Mouse (Mus musculus) intestine, postnatal 0 days (tissue): ENCODE data around the gene Gtf2ird1. TPM values are rescaled to one million over a fixed set of nuclear protein-coding genes. Genes with fewer than 3 reads are reported as not detected.

Experiments
- ATAC-seq: fragments of 200-750 bp; cut with Nextera tagmentation; 2 replicates; pipeline ENCODE4 v1.8.0; 2017; ENCODE audit warnings: mild to moderate bottlenecking, moderate TSS enrichment, moderate library complexity
- H3K27ac ChIP-seq: fragments of 300-500 bp; sonication (generic); 2 replicates; pipeline ENCODE4 v1.5.1; 2014; ENCODE audit warnings: mild to moderate bottlenecking, low read depth, low read length, moderate library complexity
- H3K27me3 ChIP-seq: fragments of 300-500 bp; sonication (generic); replicated peaks from 2 replicates; pipeline ENCODE4 v1.6.1; 2014; ENCODE audit warnings: low read length, mixed read lengths; ENCODE audit not compliant: control insufficient read depth, insufficient read depth
- H3K36me3 ChIP-seq: fragments of 300-500 bp; sonication (generic); 2 replicates; pipeline ENCODE4 v1.6.1; 2014; ENCODE audit warnings: mild to moderate bottlenecking, moderate library complexity; ENCODE audit not compliant: control insufficient read depth, insufficient read depth
- H3K4me1 ChIP-seq: fragments of 300-500 bp; sonication (generic); replicated peaks from 2 replicates; pipeline ENCODE4 v1.6.1; 2014; ENCODE audit warnings: antibody characterized with exemption, low read length, mixed read lengths; ENCODE audit not compliant: control insufficient read depth, insufficient read depth
- H3K4me2 ChIP-seq: fragments of 300-500 bp; sonication (generic); replicated peaks from 2 replicates; pipeline ENCODE4 v1.6.1; 2014; ENCODE audit warnings: low read depth, mild to moderate bottlenecking, moderate library complexity
- H3K4me3 ChIP-seq: fragments of 300-500 bp; sonication (generic); 2 replicates; pipeline ENCODE4 v1.5.1; 2014; ENCODE audit warnings: low read depth, low read length
- H3K9ac ChIP-seq: fragments of 300-500 bp; sonication (generic); 2 replicates; pipeline ENCODE4 v1.6.1; 2014; ENCODE audit warnings: mild to moderate bottlenecking, low read depth, low read length
- H3K9me3 ChIP-seq: fragments of 300-500 bp; sonication (generic); 2 replicates; pipeline ENCODE4 v1.6.1; 2016; ENCODE audit warnings: mixed run types; ENCODE audit not compliant: control insufficient read depth
- CTCF ChIP-seq: sonication (generic); IDR thresholded peaks from 2 replicates; pipeline ENCODE4 v1.5.1; 2016; ENCODE audit warnings: low read depth, mild to moderate bottlenecking, control low read depth, antibody characterized with exemption, moderate library complexity
- WGBS: fragments of 180-500 bp; shearing (Covaris S2); extraction: QIAGEN DNeasy Blood & Tissue Kit; methylation state at CpG from one replicate; pipeline ENCODE4 v1.1.7; 2014; 5-methylcytosine and 5-hydroxymethylcytosine counted together
- polyA plus RNA-seq: library from polyadenylated mRNA; unstranded; fragments of >200 nt; fragmentation: Nextera tagmentation; extraction: Ambion mirVana; gene quantifications from 2 replicates; pipeline ENCODE4 v1.2.1, GENCODE M21; 2015

Gtf2ird1 gene
- polyA plus RNA-seq, 1 experiment from 2014 or later: 46.8 TPM

DNA sequence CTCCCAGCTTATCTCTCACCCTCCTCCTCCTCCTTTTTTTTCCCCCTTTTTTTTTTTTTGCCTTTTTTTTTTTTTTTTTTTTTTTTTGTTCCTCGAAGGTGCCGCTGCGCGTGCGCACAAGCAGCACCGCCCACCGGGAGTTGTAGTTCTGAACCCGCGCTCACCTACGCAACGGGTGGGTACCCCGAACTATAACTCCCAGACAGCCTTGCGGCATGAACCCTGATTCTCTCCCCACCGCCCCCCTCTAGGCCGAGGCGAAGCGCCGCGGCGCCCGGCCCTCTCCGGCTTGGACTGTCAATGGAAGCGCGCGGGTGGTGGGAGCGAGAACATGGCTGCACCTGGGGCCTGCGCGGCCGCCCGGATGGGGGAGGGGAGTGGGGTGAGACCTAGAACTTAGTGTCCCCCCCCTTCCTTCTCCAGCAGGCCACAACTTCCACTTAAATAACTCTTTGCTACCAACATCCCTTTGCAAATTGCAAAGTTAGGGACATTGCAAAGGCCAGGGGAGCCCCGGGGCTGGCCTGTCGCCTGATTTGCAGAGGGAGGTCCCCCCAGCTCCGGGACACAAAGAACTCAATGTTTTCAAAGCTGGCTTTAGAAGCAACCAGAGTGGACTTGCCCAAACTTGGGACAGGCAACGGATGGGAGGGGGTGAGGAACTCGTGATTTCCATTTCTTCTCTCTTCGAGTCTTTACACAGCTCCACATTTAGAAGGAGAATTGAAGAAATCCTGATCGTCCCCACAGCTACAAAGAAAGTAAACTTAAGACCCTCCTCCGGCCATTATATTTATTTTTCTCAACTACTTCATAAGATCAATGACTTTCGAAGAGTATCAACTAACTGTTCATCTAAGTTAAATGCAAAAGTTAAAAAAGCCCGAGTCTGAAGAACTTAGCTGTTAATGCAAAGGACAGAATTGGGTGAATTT lies 141.6 kb downstream of the Gtf2ird1 start, which contains the start of gene Gtf2i:
Gene Gtf2i, minus strand, starts transcription at position 73 of the 935 bp plus-strand sequence.
- H3K4me2 ChIP-seq: peak within 1 kb of the TSS; percentile 77
- peak within 1 kb of the TSS; percentile 99 for H3K27ac ChIP-seq
- peak within 1 kb of the TSS; percentile 86 for H3K4me3 ChIP-seq
- TF ChIP-seq CTCF: no peak
- H3K27me3 ChIP-seq: no peaks in the 10 kb centered on the region
- H3K4me1 ChIP-seq: no peaks in the 10 kb centered on the region; the same call in 1 of the 2 replicates
- WGBS: under 1% methylated on average over 35 of the region's 40 CpGs
- ATAC-seq: peak; percentile 86
- no peaks in the 10 kb centered on the region for H3K9me3 ChIP-seq
- H3K36me3 ChIP-seq: no peaks in the 10 kb centered on the region; the same call in 1 of the 2 replicates
- H3K9ac ChIP-seq: peak within 1 kb of the TSS; percentile 98

DNA sequence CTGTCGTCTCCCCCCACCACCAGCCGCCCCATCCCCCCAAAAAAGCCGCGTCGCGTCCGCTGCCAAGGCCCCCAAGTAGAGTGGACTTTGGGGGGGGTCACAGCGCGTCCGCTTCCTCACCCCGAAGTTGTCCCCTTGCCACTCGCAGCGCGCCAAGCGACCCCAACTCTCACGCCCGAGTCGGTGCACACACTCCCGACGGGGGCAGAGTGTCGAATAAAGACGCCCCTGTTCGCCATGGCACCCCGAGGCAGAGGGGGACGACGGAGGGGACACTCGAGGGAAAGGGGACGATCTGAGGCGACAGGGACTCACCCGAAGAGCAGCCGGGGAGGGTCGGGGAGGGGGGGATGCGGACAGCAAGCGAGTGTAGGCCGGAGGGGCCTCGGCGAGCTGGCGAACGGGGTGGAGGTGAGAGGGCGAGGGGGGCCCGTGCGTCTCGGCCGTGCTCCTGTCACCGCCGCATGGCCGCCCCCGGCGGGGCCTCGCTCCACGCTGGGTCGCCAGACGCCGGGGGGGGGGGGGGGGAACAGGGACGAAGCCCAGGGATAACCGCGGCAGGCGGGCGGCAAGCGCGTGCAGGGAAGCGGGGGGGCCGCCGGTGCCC lies 142.3 kb downstream of the Gtf2ird1 start:
- ATAC-seq: peak; percentile 42
- H3K27me3 ChIP-seq: no peaks in the 10 kb centered on the region
- peak overlapping the region; percentile 99 for H3K27ac ChIP-seq
- peak overlapping the region; percentile 98 for H3K9ac ChIP-seq
- TF ChIP-seq CTCF: no peak
- peak overlapping the region; percentile 77 for H3K4me2 ChIP-seq
- no peaks in the 10 kb centered on the region; the same call in 1 of the 2 replicates for H3K4me1 ChIP-seq
- H3K36me3 ChIP-seq: peaks cover 7% of the 10 kb centered on the region; the same call in 1 of the 2 replicates
- no peaks in the 10 kb centered on the region for H3K9me3 ChIP-seq
- peak overlapping the region; percentile 86 for H3K4me3 ChIP-seq
- 1% methylated on average over 54 of the region's 64 CpGs for WGBS

DNA sequence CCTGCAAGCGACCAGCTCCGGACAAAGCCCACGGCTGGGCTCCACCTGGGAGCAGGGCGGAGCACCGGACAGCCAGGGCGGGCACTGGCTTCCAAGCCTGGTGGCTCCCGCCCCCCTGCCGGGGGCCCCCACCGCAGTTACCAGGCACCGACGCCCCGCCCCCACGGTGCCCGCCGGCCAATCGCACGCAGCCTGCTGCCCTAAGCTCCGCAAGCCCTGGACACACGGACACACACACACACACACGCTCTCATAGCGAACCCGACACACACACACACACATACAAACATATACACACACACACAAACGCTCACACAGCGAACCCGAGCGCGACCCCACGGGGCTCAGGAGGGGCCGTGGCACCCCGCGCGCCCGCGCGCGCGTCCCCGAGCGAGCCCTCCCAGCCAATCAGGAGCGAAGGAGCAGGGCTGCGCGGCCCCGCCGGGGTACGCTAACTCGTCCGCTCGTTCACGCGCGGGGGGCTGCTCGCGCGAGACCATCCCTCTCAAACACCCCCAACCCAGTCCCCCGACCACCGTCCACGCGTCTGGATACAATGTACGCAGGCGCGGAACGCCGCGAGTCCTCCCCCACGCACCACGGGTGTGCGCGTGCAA lies 143.0 kb downstream of the Gtf2ird1 start:
- peak overlapping the region; percentile 99 for H3K27ac ChIP-seq
- no peak for TF ChIP-seq CTCF
- no peaks in the 10 kb centered on the region; the same call in 1 of the 2 replicates for H3K4me1 ChIP-seq
- no peaks in the 10 kb centered on the region for H3K9me3 ChIP-seq
- H3K4me2 ChIP-seq: peak overlapping the region; percentile 77
- peak; percentile 86 for ATAC-seq
- no peaks in the 10 kb centered on the region for H3K27me3 ChIP-seq
- peaks cover 7% of the 10 kb centered on the region; the same call in 1 of the 2 replicates for H3K36me3 ChIP-seq
- under 1% methylated on average over 67 of the region's 68 CpGs for WGBS
- peak overlapping the region; percentile 98 for H3K9ac ChIP-seq
- peak overlapping the region; percentile 86 for H3K4me3 ChIP-seq

DNA sequence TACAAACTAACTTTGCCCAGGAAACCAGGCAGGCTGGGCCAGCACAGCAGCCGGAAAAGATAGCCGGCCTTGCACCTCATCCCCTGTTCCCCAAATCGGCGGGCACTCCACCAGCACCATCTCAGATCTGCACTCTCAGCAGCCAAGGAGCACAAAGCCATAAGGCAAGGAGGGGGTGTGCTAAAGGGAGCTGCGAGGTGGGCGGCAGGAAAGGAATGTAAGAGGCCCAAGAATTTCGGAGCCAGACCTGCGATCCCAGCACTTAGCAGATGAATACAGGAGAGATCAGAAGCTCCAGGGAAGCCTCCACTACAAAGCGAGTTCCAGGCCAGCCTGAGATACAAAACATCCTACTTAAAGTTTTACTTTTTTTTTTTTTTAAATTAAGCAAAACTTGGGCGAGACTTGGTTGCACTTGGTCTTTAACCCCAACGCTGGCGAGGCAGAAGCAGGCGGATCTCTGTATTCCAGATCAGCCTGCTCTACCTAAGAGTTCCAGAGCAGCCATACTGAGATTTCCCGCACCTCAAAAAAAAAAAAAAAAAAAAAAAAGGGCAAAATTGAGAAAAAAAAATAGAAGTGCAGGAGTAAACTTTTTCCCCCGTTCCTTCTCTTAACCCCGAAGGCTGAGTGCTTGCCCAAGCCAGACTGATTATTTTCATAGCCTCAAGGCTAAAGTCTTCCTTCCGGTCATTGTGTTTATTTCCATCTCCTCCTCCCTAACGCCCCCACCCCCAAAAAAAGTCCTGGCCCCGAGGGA lies 143.6 kb downstream of the Gtf2ird1 start:
- Histone ChIP-seq H3K4me3 (peak overlapping the region; percentile 86), H3K9me3 (no peaks in the 10 kb centered on the region), H3K27me3 (no peaks in the 10 kb centered on the region), H3K27ac (peak overlapping the region; percentile 99), H3K4me1 (no peaks in the 10 kb centered on the region; the same call in 1 of the 2 replicates), H3K9ac (peak overlapping the region; percentile 98), H3K36me3 (peaks cover 10% of the 10 kb centered on the region; the same call in 1 of the 2 replicates), H3K4me2 (peak overlapping the region; percentile 77)
- WGBS: 5% methylated on average over 19 of the region's 19 CpGs
- no peak for ATAC-seq
- no peak for TF ChIP-seq CTCF

DNA sequence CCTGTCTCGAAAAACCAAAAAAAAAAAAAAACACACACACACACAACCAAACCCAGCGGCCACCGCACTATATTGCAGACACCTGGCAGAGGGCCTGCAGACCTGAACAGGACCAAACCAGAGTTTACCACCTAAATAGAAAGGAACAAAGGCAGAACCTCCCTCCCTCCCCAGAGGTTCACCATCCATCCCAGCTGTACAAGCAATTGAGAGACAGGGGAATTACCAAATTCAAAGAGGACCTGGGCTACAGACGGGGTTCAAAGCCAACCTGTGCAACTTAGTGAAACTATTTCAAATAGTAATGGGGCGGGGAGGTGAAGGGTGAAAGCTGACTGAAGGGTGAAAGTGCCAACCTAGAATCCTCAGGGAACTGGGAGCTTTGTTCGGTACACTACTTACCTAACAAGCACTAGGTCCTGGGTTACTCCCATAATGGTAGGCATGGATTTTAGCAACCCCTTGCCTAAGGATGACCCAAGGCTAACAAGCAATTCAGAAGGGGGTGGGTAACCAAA lies 144.6 kb downstream of the Gtf2ird1 start:
- 69% methylated on average over 6 of the region's 6 CpGs for WGBS
- Histone ChIP-seq H3K9me3 (no peaks in the 10 kb centered on the region), H3K36me3 (peaks cover 15% of the 10 kb centered on the region; the same call in 1 of the 2 replicates), H3K27me3 (no peaks in the 10 kb centered on the region), H3K9ac (no peak overlapping the region), H3K4me1 (no peaks in the 10 kb centered on the region; the same call in 1 of the 2 replicates), H3K4me3 (no peak overlapping the region; the same call in 1 of the 2 replicates), H3K27ac (no peak overlapping the region), H3K4me2 (peak overlapping the region; percentile 77)
- ATAC-seq: no peak
- no peak for TF ChIP-seq CTCF
